Mouse (Mus musculus) spleen, postnatal 10 days (tissue): ENCODE data around the gene S100a11.

ENCODE experiments used
- DNase-seq, 2 experiments: peaks; one replicate each; pipeline ENCODE4 v3.0.0; 2021 to 2022; ENCODE audit warnings: low spot score in 2 of 2

The S100a11 gene

DNA sequence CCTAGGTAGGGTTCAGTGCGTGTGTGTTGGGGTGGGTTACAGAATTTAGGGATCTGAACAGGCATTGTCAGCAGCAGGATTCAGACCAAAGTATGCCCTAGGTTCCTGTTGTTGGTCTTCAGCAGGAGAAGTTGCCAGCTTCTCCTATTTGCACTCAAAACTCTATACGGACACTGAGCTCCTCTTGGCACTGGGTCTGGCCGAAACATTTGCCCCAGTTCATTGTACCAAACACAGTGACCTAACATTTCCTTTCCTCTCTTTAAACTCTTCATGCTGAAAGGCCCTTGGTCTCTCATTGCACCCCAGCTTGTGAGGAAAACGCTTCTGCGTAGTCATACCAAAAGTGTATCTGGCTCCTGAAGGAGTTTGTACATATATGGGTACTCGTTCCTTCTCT lies 39.7 kb downstream of the S100a11 start:
- DNase-seq: no peak

DNA sequence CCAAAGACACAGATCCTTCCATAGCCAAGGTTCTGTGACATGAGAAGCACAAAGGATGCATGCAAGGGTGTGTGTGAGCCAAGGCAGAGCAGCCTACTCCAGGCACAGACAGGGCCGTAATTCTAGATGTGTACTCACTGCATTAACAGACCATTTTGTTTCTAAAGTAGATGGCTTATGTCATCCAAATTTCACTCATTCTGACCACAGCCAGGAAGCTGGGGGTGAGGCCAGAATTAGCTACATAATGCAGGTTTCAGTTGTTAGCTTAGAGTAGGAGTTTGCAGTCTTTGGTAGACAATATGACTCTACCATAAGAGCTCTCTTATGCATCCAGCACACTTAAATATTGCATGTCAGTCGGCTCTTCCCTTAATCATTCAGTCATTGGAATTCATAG lies 42.1 kb downstream of the S100a11 start:
- DNase-seq: no peak

DNA sequence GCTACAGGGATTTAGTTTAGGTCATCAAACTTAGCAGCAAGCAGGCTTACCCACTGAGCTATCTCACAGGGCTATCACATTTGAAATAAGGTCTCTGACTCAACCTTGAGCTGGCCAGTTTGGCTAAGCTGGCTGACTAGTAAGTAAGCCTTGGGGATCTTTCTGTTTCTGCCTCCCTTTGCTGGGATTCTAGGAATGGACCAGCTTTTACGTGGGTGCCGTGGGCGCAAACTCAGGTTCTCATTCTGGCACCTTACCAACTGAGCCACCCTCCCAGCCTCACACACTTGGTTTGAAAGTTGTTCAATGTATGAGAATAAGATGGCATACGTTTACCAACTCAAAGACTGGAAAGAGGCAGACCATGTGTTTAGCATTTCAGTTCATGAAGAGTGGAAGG lies 42.9 kb downstream of the S100a11 start:
- DNase-seq: no peak

DNA sequence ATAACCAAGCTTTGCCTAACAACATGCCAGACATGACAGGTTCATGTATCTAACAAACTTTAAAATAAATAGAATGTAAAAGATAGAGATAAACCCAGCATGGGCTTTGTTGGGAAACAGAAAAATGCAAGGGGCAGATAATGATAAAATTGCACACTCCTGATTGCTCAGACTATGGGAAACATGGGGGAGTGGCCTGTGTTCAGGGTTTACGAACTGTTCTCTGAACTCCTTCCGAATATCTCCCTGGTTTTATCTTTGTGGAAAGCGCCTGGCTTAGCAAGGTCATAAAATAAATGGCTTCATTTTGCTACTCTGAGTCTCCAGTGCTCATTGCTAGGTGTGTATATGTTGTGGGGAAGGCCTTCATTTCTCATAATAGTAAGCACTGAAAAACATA lies 46.6 kb downstream of the S100a11 start:
- DNase-seq: no peak

DNA sequence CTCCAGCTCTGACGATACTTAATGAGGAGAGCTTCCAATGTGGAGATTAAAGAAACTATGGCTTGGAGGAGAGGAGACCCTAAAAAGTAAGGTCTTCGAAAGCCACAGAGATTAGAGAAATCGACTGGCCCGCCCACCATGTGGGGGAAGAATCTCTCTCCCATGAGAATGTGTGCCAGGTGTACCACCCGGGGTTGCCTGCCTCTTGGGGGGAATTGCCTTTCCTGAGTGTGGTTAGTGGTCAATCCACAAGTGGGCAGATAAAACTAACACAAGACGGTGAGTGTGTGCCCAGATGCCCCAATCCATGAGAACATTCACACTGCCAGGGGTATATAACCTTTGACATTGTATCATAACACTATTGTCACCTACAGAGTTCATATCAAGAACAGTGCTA lies 47.4 kb downstream of the S100a11 start:
- DNase-seq: no peak

DNA sequence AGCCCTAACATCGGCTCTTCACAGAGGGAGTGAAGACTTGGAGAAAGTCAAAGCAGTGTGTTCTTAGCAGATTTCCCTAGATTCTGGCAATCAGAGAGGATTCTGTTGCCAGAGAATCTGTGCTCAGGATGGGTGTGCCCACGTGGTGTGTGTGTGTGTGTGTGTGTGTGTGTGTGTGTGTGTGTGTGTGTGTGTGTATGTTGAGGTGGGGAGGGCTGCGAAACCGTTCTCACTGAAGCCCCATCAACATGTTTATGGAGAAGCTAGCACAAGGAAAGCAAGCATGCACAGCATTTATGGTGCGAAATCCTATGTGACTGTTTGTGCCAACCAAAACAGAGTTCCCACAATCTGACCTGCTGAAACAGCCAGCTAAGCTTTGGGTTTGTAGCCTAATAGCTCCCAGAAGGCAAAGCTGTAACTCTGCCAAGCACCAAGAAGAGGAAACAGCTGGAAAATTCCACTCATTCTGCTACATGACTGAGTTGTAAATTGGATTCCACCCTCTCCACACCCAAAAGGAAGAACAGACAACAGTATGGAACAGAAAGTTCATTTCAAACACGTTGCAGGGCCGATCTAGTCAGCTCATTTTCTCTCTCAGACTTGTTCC lies 48.2 kb downstream of the S100a11 start:
- no peak for DNase-seq

DNA sequence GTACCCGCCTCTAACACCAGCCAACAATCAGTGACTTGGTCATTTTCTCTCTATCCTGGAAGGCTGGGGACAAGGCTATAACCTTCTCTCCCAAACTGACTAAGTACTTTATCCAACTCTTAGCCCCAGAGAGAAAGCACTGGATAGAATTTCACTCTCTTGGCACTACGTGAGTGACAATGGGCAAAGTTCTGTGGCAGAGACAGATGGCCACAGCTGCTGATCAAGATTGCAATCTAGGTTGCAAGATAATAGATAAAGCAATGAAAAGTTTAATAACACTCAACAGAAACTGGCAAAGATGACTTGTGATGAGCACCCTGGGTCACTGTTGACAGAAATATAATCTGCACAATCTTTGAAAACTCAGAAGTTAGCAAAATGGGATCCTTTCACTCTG lies 48.8 kb downstream of the S100a11 start:
- DNase-seq: no peak

DNA sequence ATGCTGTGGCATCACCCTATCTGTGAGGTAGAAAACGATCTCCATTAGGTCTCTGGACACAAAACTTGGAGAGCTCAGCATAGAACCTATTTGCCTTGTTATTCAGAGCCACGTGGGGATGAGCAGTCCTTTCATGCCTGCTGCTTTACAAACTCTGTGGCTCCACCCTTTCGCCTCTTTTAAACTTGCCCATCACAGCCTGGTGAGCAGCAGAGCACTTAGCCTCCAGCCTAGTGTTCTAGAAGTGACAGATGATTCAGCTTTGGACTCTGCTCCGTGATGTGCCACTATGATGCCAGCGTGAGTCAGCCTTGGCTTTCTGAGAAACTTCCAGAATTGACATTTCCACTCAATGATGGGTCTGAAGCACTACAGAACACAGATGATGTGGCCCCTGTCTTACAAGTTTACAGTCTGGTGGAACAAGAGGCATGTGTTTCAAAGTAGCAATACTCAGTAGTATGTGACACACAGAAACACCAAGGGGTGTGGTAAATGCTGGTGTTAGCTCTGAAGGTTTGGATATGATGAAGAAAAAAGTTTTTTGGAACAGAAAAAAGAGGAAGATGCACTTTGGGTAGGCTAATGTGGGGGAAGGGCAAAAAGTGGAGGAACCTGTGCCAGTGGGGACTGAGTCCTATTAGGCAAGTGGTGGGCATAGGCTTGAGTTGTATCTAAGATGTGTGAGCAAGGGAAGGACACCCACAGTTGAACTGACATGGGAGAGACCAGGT lies 51.9 kb downstream of the S100a11 start:
- no peak for DNase-seq
